Mouse (Mus musculus) heart, embryonic 10.5 days (tissue): ENCODE results near the gene Trappc10. TPM values are rescaled to one million over a fixed set of nuclear protein-coding genes. Genes with fewer than 3 reads are reported as not detected.

Experiments used
- DNase-seq: peaks from one replicate; pipeline ENCODE4 v3.0.0-alpha.2; 2017; ENCODE audit warnings: low spot score
- H3K27ac ChIP-seq: fragments of 300-500 bp; sonication (generic); 2 replicates; pipeline ENCODE4 v1.5.1; 2016; ENCODE audit warnings: mild to moderate bottlenecking
- H3K27me3 ChIP-seq: fragments of 300-500 bp; sonication (generic); 2 replicates; pipeline ENCODE4 v1.6.1; 2016; ENCODE audit warnings: mild to moderate bottlenecking; ENCODE audit not compliant: poor library complexity, insufficient read depth, severe bottlenecking
- H3K36me3 ChIP-seq: fragments of 300-500 bp; sonication (generic); 2 replicates; pipeline ENCODE4 v1.6.1; 2016; ENCODE audit warnings: mild to moderate bottlenecking, moderate library complexity
- H3K4me1 ChIP-seq: fragments of 300-500 bp; sonication (generic); 2 replicates; pipeline ENCODE4 v1.6.1; 2016; ENCODE audit warnings: mild to moderate bottlenecking
- H3K4me3 ChIP-seq: fragments of 300-500 bp; sonication (generic); 2 replicates; pipeline ENCODE4 v1.5.1; 2016; ENCODE audit warnings: mild to moderate bottlenecking, moderate library complexity
- H3K9me3 ChIP-seq: fragments of 300-500 bp; sonication (generic); 2 replicates; pipeline ENCODE4 v1.6.1; 2016; ENCODE audit warnings: mild to moderate bottlenecking, moderate library complexity
- WGBS: fragments of 180-500 bp; shearing (Covaris S2); methylation state at CpG from one replicate; pipeline ENCODE4 v1.1.7; 2016; 5-methylcytosine and 5-hydroxymethylcytosine counted together
- polyA plus RNA-seq: library from polyadenylated mRNA; unstranded; fragments of >200 nt; fragmentation: Nextera tagmentation; extraction: Ambion mirVana; gene quantifications from 2 replicates; pipeline ENCODE4 v1.2.1, GENCODE M21; 2016

Trappc10 gene
- polyA plus RNA-seq, 1 experiment from 2014 or later = 13.5 TPM

- H3K27me3 ChIP-seq = no peaks in the 10 kb centered on the region
- no peaks in the 10 kb centered on the region for H3K9me3 ChIP-seq
- WGBS = 54% methylated on average over 8 of the region's 8 CpGs
- 0 out of 2 replicates have a peak, but pooled peaks cover 7% of the 10 kb centered on the region for H3K4me1 ChIP-seq
- no peak overlapping the region for H3K27ac ChIP-seq
- peaks cover 59% of the 10 kb centered on the region for H3K36me3 ChIP-seq
- no peak overlapping the region for H3K4me3 ChIP-seq
- DNase-seq = no peak
These were observed 34.8 kb upstream of the Trappc10 start for GRCm38 (mm10) chr10:78279210-78279609.

- no peak overlapping the region for H3K27ac ChIP-seq
- H3K36me3 ChIP-seq = peaks cover 51% of the 10 kb centered on the region
- no peaks in the 10 kb centered on the region for H3K9me3 ChIP-seq
- WGBS = 63% methylated on average over 3 of the region's 3 CpGs
- H3K4me3 ChIP-seq = no peak overlapping the region
- no peak for DNase-seq
- peaks cover 20% of the 10 kb centered on the region for H3K4me1 ChIP-seq
- no peaks in the 10 kb centered on the region for H3K27me3 ChIP-seq
These were observed 33.4 kb upstream of the Trappc10 start for GRCm38 (mm10) chr10:78277835-78278234.

- H3K4me3 ChIP-seq = no peak overlapping the region
- no peaks in the 10 kb centered on the region for H3K27me3 ChIP-seq
- H3K36me3 ChIP-seq = peaks cover 42% of the 10 kb centered on the region
- 92% methylated on average over 4 of the region's 4 CpGs for WGBS
- H3K9me3 ChIP-seq = no peaks in the 10 kb centered on the region
- no peak for DNase-seq
- H3K4me1 ChIP-seq = peaks cover 32% of the 10 kb centered on the region
- no peak overlapping the region for H3K27ac ChIP-seq
These were observed 31.8 kb upstream of the Trappc10 start for GRCm38 (mm10) chr10:78276242-78276641.

- Histone ChIP-seq H3K4me3 (peak overlapping the region; percentile 32), H3K27me3 (no peaks in the 10 kb centered on the region), H3K36me3 (peaks cover 29% of the 10 kb centered on the region; the same call in 1 of the 2 replicates), H3K4me1 (peaks cover 27% of the 10 kb centered on the region), H3K9me3 (no peaks in the 10 kb centered on the region), H3K27ac (peak overlapping the region; percentile 42)
- peak; percentile 84 for DNase-seq
- WGBS = 11% methylated on average over 8 of the region's 9 CpGs
These were observed 28.5 kb upstream of the Trappc10 start for GRCm38 (mm10) chr10:78272932-78273331.

- H3K4me1 ChIP-seq = peaks cover 5% of the 10 kb centered on the region
- no peaks in the 10 kb centered on the region for H3K27me3 ChIP-seq
- 62% methylated on average over 3 of the region's 3 CpGs for WGBS
- no peaks in the 10 kb centered on the region for H3K9me3 ChIP-seq
- no peak for DNase-seq
- H3K36me3 ChIP-seq = peaks cover under 1% of the 10 kb centered on the region; the same call in 1 of the 2 replicates
- no peak overlapping the region for H3K27ac ChIP-seq
- H3K4me3 ChIP-seq = no peak overlapping the region
These were observed 21.4 kb upstream of the Trappc10 start for GRCm38 (mm10) chr10:78265881-78266280.

- Histone ChIP-seq H3K4me3 (no peak overlapping the region), H3K36me3 (no peaks in the 10 kb centered on the region), H3K27me3 (no peaks in the 10 kb centered on the region), H3K4me1 (peaks cover 14% of the 10 kb centered on the region), H3K27ac (no peak overlapping the region), H3K9me3 (no peaks in the 10 kb centered on the region)
- no peak for DNase-seq
- 80% methylated on average over 3 of the region's 3 CpGs for WGBS
These were observed 20.3 kb upstream of the Trappc10 start for GRCm38 (mm10) chr10:78264735-78265134.

- Histone ChIP-seq H3K27ac (no peak overlapping the region), H3K4me1 (peaks cover 14% of the 10 kb centered on the region), H3K27me3 (peaks cover 5% of the 10 kb centered on the region; the same call in 1 of the 2 replicates), H3K9me3 (no peaks in the 10 kb centered on the region), H3K4me3 (no peak overlapping the region), H3K36me3 (no peaks in the 10 kb centered on the region)
- WGBS = 66% methylated on average over 7 of the region's 7 CpGs
- no peak for DNase-seq
These were observed 16.6 kb upstream of the Trappc10 start for GRCm38 (mm10) chr10:78260916-78261650.

GRCm38 (mm10) chr10:78260322-78260721 is 15.9 kb upstream of the Trappc10 start:
- peaks cover 5% of the 10 kb centered on the region; the same call in 1 of the 2 replicates for H3K27me3 ChIP-seq
- WGBS = 19% methylated on average over 5 of the region's 5 CpGs

GRCm38 (mm10) chr10:78259702-78260101 is 15.3 kb upstream of the Trappc10 start:
- peaks cover 14% of the 10 kb centered on the region for H3K4me1 ChIP-seq
- 51% methylated on average over 6 of the region's 6 CpGs for WGBS

More at GRCm38 (mm10) chr10:78260322-78260721, 15.9 kb upstream of the Trappc10 start:
- no peak overlapping the region for H3K4me3 ChIP-seq
- H3K4me1 ChIP-seq = peaks cover 14% of the 10 kb centered on the region
- DNase-seq = no peak
- no peaks in the 10 kb centered on the region for H3K36me3 ChIP-seq
- H3K9me3 ChIP-seq = no peaks in the 10 kb centered on the region
- no peak overlapping the region for H3K27ac ChIP-seq

GRCm38 (mm10) chr10:78259230-78259629 is 14.8 kb upstream of the Trappc10 start:
- no peak overlapping the region for H3K27ac ChIP-seq
- no peak overlapping the region for H3K4me3 ChIP-seq
- H3K27me3 ChIP-seq = peaks cover 5% of the 10 kb centered on the region; the same call in 1 of the 2 replicates
- DNase-seq = no peak
- H3K4me1 ChIP-seq = peaks cover 14% of the 10 kb centered on the region
- H3K9me3 ChIP-seq = no peaks in the 10 kb centered on the region
- WGBS = 77% methylated on average over 5 of the region's 5 CpGs
- no peaks in the 10 kb centered on the region for H3K36me3 ChIP-seq

More at GRCm38 (mm10) chr10:78259702-78260101, 15.3 kb upstream of the Trappc10 start:
- DNase-seq = no peak
- H3K27ac ChIP-seq = no peak overlapping the region
- H3K9me3 ChIP-seq = no peaks in the 10 kb centered on the region
- H3K27me3 ChIP-seq = peaks cover 5% of the 10 kb centered on the region; the same call in 1 of the 2 replicates
- H3K4me3 ChIP-seq = no peak overlapping the region
- H3K36me3 ChIP-seq = no peaks in the 10 kb centered on the region

GRCm38 (mm10) chr10:78258142-78258675 is 13.8 kb upstream of the Trappc10 start:
- Histone ChIP-seq H3K27me3 (peaks cover 5% of the 10 kb centered on the region; the same call in 1 of the 2 replicates), H3K27ac (no peak overlapping the region), H3K4me3 (no peak overlapping the region), H3K4me1 (peaks cover 14% of the 10 kb centered on the region), H3K9me3 (no peaks in the 10 kb centered on the region), H3K36me3 (no peaks in the 10 kb centered on the region)
- 72% methylated on average over 6 of the region's 6 CpGs for WGBS
- DNase-seq = no peak

GRCm38 (mm10) chr10:78255646-78256059 is 11.2 kb upstream of the Trappc10 start:
- peaks cover 5% of the 10 kb centered on the region; the same call in 1 of the 2 replicates for H3K27me3 ChIP-seq
- H3K4me1 ChIP-seq = peaks cover 6% of the 10 kb centered on the region
- no peak overlapping the region for H3K27ac ChIP-seq
- DNase-seq = no peak
- no peaks in the 10 kb centered on the region for H3K36me3 ChIP-seq
- no peak overlapping the region for H3K4me3 ChIP-seq
- H3K9me3 ChIP-seq = no peaks in the 10 kb centered on the region
- WGBS = 68% methylated on average over 4 of the region's 4 CpGs

- no peak overlapping the region for H3K27ac ChIP-seq
- no peaks in the 10 kb centered on the region for H3K36me3 ChIP-seq
- 63% methylated on average over 3 of the region's 3 CpGs for WGBS
- H3K27me3 ChIP-seq = no peaks in the 10 kb centered on the region
- DNase-seq = no peak
- peaks cover 23% of the 10 kb centered on the region for H3K4me1 ChIP-seq
- no peaks in the 10 kb centered on the region for H3K9me3 ChIP-seq
- no peak overlapping the region for H3K4me3 ChIP-seq
These were observed 2.8 kb upstream of the Trappc10 start for GRCm38 (mm10) chr10:78247206-78247605.
